Mouse (Mus musculus) megakaryocyte-erythroid progenitor cell, adult 5-6 weeks (primary cell): Measurements from ENCODE around the gene Yrdc. TPM values are rescaled to one million over a fixed set of nuclear protein-coding genes. Genes with fewer than 3 reads are reported as not detected.
A peak's percentile ranks its signal among the peaks of the same experiment; 100 is the strongest.

Experiments
- ATAC-seq: replicated peaks from 2 replicates; pipeline ENCODE4 v1.8.0; 2016; ENCODE audit warnings: mild to moderate bottlenecking, inconsistent platforms; ENCODE audit not compliant: severe bottlenecking, poor library complexity, low FRiP score, low TSS enrichment
- total RNA-seq, 2 experiments: library from RNA; stranded (forward) in 1 of 2; stranded (reverse) in 1 of 2; fragments of 200-1000, 215-1000 nt in 1 of 2; fragments of >200 nt in 1 of 2; fragmentation: Nextera tagmentation in 1 of 2; gene quantifications; 2 replicates each; pipeline ENCODE4 v1.2.3; 2014 to 2017

The Yrdc gene
- total RNA-seq, 2 experiments from 2014 or later: 15.5 to 62.2 TPM

DNA sequence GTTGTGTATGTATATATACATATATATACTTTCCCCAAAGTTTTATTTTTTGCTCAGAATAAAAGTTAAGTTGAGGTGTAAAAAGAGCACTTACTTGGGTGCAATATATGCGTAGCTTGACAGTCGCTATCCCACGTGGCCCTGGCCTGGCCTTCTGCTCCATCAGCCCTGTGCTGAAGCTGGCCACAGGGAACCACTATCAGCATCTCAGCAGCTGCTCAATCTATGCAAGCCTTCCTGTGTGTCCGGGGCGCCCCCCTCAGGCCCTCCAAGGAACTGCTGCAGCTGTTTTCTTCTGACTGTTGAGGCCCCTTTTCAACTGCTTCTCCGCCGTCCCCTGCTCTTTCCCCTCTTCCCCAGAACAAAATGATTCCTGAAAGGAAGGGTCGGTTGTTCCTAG lies 2.9 kb upstream of the Yrdc start:
- peak; percentile 79 for ATAC-seq

DNA sequence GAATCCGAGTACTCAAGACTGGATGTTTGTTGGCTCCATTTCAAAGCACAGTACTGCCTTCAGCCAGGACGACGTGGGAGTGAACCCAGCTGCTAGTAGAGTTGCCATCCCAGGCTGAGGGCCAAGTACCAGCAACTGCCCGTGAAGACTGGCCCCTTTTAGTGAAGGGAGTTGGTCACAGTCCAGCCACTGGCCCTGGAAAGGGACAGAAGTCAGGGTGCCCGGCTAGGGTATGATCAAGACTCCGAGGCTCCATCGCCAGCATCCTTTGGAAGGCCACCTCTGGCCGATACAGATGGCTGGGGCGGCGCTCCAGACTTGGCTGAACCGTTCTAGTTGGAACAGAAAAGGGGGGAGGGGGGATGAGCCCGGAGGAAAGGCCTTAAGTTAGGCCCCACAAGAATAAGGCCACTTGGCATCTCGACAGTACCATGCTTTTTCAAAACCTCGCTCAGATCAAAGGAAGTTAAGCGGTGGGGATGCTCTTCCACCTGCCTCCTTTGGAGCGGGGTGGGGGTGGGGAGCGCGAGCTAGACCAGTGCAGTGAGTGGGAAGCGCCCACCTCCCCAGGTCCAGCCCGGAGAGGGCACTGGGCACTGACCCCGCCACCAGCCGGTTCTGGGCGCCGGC lies 733 bp upstream of the Yrdc start:
- no peak for ATAC-seq

DNA sequence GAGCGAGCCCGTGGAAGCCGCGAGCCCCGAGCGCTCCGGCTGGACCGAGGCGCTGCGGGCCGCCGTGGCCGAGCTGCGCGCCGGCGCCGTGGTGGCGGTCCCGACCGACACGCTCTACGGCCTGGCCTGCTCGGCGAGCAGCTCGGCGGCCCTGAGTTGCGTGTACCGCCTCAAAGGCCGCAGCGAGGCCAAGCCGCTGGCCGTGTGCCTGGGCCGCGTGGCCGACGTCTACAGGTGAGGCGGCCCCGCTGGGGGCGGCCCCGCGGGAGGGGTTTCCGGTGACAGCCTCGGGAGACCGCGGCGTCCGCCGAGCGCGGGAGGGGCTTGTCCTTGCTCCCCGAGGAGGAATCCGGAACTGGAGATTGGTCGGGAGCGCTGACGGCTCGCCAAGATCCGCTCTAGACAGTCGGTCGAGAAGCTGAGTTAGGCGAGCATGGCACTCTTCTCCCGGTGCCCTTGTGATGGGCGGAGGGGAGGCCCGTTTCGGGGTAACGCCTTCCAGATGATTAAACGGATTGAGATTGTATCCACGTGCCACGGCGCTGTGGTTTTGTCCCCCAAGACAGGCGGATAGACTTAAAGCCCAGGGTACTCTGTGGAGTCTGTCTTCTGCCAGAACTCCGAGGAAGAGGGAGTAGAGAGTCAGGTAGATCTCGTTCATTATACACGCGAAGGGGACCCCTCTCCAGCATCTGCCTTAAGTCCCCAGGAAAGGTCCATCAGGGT lies 617 bp downstream of the Yrdc start, which contains the start of gene 1110065P20Rik:
TSS of gene 1110065P20Rik (minus strand) at position 264 of the 726 bp plus-strand sequence.
- peak; percentile 45 for ATAC-seq

DNA sequence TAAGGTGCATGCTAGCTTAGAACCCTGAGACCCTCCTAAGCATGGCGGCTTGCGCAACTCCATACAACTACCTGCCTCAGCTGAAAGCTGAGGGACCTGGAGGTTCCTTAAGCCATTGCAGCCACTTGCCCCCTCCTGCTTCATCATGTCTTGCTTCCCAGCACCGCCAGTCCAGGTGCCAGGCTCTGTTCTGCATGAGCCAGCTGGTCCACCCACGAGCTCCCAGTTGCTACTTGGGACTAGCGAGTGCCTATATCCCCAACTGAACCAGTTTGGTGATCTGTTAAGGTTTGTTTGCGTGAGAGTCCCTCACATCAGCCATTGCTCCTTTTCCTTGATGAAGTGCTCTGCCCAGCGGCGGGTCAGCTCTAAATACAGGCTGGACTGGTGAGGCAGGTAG lies 5.8 kb downstream of the Yrdc start:
- no peak for ATAC-seq

DNA sequence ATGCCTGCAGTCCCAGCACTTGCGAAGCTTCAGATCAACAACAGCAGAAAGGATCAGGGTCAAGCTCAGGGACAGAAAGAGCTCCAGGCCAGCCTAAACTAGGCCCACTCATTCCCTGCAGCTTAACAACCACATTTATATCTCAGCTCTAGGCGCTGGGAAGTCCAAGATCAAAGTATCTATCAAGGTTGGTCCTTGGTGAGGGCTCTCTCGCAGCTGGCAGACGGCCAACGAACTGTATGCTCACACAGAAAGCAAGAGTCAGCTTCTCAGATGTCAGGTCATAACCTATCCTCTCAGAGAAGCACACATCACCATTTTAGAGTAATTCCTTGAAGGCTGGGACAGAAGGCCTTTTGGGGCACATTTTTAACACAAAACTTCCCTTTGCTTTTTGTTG lies 7.9 kb downstream of the Yrdc start:
- ATAC-seq: no peak

DNA sequence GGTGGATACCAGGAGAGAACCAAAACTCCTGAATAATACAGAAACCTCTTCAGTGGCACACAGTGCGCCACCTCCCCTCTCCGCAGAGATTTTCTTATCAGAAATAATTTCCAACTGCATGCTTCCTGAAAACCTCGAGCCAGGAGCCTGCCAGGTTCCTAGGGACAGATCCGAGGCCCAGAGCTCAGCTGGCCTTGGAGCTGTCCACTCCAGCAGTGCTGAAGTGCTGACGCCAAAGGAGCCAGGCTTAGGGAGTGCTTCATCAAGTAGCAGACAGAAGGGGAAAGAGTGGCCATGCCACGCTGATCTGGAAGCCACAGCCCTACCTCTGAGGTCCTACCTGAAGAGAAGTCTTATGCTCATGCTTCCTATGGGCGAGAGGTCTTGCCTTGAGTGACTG lies 10.0 kb downstream of the Yrdc start:
- ATAC-seq: peak; percentile 81

DNA sequence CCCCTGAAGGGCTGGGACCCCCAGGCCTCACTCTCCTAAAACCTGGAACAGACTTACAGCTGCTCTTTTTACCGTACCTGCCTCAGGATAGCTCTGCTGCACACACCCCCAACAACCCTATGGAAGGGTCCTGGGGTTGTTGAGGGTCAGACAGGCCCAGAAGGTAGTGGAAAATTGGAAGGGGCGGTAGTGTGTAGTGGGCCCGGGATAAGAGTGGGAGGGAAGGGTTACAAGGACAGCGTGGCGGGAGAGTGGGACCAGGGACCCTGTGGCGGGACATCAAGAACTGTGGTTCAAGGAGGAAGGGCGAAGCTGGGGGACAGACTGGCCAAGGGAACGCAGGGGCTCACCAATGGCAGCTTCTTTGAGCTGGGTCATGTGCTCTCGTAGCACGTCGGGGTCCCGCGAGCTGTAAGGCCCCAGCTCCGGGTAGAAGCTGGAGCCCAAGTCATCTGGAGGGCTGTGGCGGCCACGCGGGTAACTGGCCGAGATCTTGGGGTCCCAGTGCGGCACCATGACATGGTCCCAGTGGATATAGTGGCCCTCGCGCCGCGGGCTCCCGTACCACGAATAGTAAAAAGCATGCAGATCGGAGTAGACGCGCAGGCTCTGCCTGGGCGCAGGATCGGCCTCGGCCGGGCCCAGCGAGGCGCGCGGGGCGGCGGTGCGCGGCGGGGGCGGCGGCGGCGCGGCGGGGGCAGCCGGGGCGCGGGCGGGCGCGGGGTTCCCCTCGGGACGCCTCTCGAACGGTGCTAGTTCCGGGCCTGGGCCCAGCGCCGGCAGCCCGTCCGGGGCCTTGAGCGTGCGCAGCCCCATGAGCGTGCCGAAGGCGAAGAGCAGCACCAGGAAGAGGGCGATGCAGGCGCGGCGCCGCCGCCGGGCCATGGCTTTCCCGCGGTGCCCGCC lies 11.1 kb downstream of the Yrdc start, which contains the start of gene Maneal:
TSS of gene Maneal (minus strand) at position 889 of the 906 bp plus-strand sequence.
- no peak for ATAC-seq

DNA sequence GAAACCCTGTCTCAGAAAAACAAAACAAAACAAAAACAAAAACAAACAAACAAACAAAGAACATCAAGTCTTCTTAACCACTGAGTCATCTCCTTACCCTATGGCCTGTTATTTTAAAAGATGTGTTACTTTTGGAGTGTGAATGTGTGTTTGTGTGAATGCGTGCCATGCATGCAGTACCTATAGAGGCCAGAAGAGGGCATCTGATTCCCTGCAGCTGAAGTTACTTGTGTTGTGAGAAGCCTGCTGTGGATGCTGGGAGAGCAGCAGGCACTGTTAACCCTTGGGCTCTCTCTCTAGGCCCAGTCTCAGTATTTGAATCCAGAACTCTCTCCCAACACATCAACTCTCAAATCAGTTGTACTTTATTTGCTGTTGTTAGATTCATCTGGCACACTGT lies 22.2 kb downstream of the Yrdc start:
- no peak for ATAC-seq

DNA sequence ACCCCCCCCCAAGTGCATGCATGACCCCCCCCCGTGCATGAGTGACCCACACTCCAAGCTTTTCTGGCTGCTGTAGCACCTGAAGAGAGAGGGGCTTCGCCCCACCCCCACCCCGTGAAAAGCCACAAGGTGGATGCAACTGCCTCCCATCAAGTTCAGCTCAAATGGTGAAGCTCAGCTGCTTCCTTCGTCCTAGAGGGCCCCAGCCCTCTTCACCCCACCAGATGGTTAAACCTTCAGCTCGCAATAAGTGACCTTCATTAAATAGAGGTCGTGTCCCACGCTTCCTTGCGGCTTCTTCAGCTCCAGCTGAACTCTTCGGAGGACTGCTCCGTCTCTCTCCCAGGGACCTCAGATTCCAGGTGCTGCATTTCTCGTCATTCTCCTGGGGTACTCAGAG lies 30.1 kb downstream of the Yrdc start, which contains the start of gene Epha10:
TSS of gene Epha10 (plus strand) at position 301 of the 400 bp plus-strand sequence.
- ATAC-seq: no peak

DNA sequence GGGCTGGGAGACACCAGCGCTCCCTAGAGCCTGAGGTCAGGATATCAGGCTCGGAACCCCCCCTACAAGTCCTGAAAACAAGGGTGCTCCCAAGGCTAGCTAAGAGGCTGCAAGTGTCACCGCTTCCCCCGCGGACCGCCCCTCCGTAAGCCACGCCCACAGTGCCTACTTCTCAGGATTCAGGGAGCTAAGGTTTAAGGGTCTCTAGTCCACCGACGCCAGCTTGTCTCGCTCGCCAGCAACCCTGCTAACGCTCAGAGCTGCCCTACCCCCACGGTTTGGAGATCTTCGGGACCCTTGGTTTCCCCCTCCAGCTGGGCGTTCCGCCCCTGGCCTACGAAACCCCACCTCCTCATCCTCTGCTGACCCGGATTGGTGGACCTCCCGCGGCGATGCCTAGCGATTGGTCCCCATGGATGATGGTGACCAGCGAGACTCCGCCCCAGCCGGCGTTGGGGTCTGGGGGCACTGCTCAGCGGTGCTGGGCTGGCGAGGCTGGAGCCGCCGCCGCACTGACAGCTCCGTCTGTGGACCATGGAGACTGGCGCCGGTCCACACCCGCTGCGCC lies 30.9 kb downstream of the Yrdc start:
- no peak for ATAC-seq

DNA sequence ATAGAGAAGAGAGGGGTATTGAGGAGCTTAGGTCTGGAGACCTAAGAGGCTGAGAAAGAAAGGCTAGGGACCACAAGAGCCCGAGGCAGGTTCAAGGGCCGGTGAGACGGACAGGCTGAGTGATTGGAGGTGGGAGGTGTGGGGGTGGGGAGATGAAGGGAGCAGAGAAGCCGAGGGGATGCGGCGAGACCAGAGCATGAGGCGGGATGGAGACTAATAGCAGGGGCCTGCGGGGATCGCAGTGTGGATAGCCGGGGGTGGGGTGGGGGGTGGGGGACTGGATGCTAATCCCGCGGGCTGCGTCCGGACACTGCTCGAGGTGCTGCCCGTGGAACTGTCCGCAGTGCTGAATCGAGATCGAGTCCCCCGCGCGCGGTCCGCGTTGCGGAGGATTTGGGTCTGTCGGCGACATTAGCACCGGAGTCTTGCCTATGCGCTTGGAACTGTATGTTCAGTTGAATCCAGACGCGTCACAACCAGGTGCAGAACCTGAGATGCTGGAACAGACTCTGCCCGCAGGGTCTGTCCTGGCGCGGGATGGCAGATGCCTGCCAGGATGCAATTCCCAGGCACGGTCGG lies 31.8 kb downstream of the Yrdc start:
- ATAC-seq: peak; percentile 60

DNA sequence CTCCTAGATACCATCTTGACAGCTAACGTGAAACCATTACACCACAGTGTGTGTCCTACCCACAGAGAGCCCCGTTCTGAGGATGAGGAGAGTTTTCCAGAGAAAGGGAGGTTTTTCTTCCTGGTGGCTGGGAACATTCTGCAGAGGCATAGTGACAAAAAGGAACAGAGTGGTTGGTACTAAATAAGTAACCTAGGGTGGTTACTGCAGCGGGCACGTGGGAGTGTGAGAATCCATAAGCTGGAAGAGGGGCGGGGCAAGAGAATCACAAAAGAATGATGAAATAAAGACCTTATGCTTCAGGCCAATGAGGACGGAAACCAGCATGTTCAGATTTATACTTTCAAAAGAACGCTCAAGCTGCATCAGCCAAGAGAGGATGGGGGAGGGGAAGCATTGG lies 38.2 kb downstream of the Yrdc start:
- ATAC-seq: no peak

DNA sequence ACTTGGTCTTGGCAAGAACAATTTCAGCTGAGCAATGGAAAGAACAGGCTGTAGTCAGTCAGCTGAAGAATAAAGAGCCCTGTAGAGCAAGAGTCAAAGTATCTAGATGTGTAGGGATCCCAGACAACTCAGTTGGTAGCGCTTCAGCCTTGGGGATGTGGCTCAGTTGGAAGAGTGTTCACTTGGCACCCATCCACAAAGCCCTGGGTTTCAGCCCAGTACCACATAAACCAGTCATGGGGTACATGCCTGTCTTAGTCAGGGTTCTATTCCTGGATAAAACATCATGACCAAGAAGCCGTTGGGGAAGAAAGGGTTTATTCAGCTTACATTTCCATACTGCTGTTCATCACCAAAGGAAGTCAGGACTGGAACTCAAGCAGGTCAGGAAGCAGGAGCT lies 39.5 kb downstream of the Yrdc start:
- ATAC-seq: no peak

DNA sequence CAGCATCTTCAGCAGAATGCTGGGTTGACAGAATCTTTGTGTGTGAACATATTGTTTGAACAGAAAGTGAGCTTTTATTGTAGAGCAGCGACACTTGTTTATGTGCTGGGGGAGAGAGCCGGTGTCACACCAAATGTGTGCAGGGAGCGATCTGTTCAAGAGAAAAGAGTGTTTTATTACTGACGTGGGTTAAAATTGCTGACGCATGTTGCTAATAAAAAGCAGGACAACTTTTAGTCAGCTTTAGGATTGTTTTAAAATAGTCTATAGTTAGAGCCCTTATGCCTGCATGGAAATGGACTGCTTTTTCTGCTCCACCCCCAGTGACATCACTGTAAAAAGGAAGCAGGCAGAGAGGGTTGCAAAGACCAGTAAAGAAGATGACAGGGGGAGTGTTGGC lies 40.4 kb downstream of the Yrdc start:
- no peak for ATAC-seq

DNA sequence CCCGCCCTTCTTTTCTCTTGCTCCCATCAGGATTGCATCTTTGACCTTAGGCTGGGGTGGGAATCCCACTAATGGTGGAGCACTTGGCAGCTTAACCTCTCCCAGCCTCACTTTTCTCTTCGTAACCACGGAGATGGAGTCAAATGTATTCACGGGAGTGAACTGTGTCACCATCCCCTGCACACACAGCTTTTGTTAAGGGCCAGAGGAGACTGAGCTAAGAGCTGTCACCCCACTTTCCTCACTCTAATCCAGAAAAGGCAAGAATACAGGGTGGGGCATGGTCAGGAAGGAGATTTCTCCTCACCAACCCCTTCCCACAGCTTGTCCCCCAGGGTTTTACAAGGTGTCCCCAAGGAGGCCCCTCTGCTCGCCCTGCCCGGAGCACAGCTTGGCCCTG lies 43.3 kb downstream of the Yrdc start:
- ATAC-seq: no peak

DNA sequence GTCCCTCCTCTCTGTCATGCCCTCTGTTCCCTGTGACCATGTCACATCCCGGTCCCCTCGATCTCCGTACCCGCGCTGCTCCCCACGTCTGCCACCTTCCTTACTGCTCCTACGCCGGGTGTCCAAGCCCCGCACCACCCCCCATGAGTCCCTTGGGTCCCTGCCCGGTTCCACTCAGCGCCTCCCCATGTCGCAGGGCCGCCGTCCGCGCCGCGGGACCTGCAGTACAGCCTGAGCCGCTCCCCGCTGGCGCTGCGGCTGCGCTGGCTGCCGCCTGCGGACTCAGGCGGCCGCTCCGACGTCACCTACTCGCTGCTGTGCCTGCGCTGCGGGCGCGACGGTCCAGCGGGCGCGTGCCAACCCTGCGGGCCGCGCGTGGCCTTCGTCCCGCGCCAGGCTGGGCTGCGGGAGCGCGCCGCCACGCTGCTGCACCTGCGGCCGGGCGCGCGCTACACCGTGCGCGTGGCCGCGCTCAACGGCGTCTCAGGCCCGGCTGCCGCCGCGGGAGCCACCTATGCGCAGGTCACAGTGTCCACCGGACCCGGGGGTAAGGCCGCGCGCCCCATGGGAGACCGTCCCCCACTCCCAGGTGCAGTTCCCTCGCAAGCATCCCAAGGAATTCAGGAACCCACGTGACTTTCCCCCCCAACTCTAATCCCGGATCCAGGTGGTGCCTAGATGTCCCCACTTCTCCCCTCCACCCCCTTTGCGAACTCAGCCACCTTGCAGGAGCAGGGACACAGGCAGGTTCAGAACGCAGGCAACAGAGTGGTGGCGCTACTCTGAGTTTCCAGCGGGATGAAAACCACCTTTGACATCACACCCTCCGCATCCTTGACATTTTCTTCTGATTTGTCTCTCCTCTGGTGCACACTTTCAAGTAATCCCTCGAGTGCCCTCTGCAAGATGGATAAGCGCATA lies 44.3 kb downstream of the Yrdc start:
- no peak for ATAC-seq

DNA sequence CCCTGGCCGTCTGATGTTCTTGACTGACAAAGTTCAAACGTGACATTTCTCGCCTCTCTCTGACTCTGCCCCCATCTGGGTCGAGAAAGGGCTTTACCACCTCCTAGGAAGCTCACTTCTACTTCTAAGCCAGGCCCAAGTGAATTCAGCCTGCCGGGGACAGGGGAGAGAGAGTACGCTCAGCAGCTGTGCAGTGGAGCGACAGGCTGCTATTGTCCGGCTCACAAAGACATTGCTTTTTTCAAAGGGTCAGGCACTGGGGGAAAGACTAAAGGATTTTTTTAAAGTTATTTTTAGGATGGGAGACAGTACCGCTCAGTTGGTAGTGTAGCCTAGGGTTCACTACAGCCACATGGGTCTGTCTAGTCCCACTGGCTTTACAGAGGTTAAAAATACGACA lies 47.9 kb downstream of the Yrdc start:
- ATAC-seq: no peak

DNA sequence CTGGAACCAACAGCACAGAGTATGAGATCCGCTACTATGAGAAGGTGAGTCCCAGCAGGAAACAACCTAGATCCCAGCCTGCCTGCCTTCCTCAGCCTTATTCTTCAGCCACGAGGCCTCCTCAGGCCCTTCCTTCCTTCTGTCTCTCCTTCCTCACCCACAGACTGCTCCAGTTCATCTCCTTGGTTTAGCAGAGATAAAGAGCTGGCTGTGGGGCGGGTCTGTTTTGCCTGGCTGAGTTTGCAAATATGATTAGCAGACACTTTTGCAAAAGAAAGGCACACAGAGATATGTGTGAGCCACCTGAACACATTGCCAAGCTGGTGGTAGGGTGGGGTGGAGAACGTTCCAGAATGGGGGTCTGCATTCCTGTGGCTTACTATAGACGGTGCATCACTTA lies 49.4 kb downstream of the Yrdc start:
- peak; percentile 79 for ATAC-seq
